Mouse (Mus musculus) midbrain, embryonic 10.5 days (tissue): ENCODE results near the gene Chmp4b. TPM values are rescaled to one million over a fixed set of nuclear protein-coding genes. Genes with fewer than 3 reads are reported as not detected.

Experiments
- DNase-seq: peaks from one replicate; pipeline ENCODE4 v3.0.0-alpha.2; 2017; ENCODE audit warnings: low spot score
- H3K27ac ChIP-seq: fragments of 300-500 bp; sonication (generic); replicated peaks from 2 replicates; pipeline ENCODE4 v1.5.1; 2016; ENCODE audit warnings: mild to moderate bottlenecking
- H3K27me3 ChIP-seq: fragments of 300-500 bp; sonication (generic); 2 replicates; pipeline ENCODE4 v1.6.1; 2016; ENCODE audit warnings: low read depth, mild to moderate bottlenecking; ENCODE audit not compliant: poor library complexity, severe bottlenecking
- H3K36me3 ChIP-seq: fragments of 300-500 bp; sonication (generic); 2 replicates; pipeline ENCODE4 v1.6.1; 2016; ENCODE audit warnings: mild to moderate bottlenecking, moderate library complexity
- H3K4me1 ChIP-seq: fragments of 300-500 bp; sonication (generic); 2 replicates; pipeline ENCODE4 v1.6.1; 2016
- H3K4me3 ChIP-seq: fragments of 300-500 bp; sonication (generic); 2 replicates; pipeline ENCODE4 v1.5.1; 2016; ENCODE audit warnings: mild to moderate bottlenecking, moderate library complexity
- H3K9me3 ChIP-seq: fragments of 300-500 bp; sonication (generic); replicated peaks from 2 replicates; pipeline ENCODE4 v1.6.1; 2016; ENCODE audit warnings: mild to moderate bottlenecking
- WGBS: fragments of 180-500 bp; shearing (Covaris S2); methylation state at CpG from one replicate; pipeline ENCODE4 v1.1.7; 2016; 5-methylcytosine and 5-hydroxymethylcytosine counted together
- polyA plus RNA-seq: library from polyadenylated mRNA; unstranded; fragments of >200 nt; fragmentation: Nextera tagmentation; extraction: Ambion mirVana; gene quantifications from 2 replicates; pipeline ENCODE4 v1.2.1, GENCODE M21; 2016

Chmp4b gene
- polyA plus RNA-seq, 1 experiment from 2014 or later = 13.8 TPM

GRCm38 (mm10) chr2:154742911-154743819 is 91.7 kb downstream of the Chmp4b start:
- Histone ChIP-seq H3K27me3 (no peaks in the 10 kb centered on the region), H3K27ac (no peak overlapping the region), H3K36me3 (no peaks in the 10 kb centered on the region), H3K4me1 (0 out of 2 replicates have a peak, but pooled peaks cover 3% of the 10 kb centered on the region), H3K4me3 (no peak overlapping the region), H3K9me3 (no peaks in the 10 kb centered on the region)
- WGBS = 75% methylated on average over 10 of the region's 10 CpGs
- DNase-seq = no peak

DNA sequence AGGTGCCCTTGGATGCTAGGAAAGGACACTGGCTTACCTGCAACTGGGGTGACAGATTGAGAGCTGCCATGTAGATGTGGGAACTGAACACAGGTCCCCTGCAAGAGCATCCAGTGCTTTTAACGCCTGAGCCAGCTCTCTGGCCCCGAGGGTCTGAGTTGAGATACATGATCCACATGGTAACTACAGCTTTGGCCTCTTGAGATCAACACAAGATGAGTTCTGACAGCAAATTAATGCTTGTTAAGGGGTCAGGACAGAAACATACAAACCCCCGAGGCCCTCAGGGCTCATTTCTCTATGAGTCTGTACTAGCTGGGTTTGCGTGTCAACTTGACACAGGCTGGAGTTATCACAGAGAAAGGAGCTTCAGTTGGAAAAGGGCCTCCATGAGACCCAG is 92.4 kb downstream of the Chmp4b start:
- Histone ChIP-seq H3K9me3 (no peaks in the 10 kb centered on the region), H3K27ac (no peak overlapping the region), H3K4me3 (no peak overlapping the region), H3K4me1 (0 out of 2 replicates have a peak, but pooled peaks cover 3% of the 10 kb centered on the region), H3K36me3 (no peaks in the 10 kb centered on the region), H3K27me3 (no peaks in the 10 kb centered on the region)
- no peak for DNase-seq
- 77% methylated on average over 4 of the region's 4 CpGs for WGBS

Other genes with a start within 250 kb of the Chmp4b start
- gene Snta1, start 243.6 kb upstream of the Chmp4b start, polyA plus RNA-seq = 3.0 and 5.1 TPM in 2 replicates
- gene Cbfa2t2, start 215.2 kb upstream of the Chmp4b start, polyA plus RNA-seq = 67.4 and 88.4 TPM in 2 replicates
- gene 1700003F12Rik, start 104.6 kb upstream of the Chmp4b start, polyA plus RNA-seq = 4.4 and 5.1 TPM in 2 replicates
- 0.81 and 0.98 TPM in 2 replicates for gene Actl10, start 99.9 kb upstream of the Chmp4b start, polyA plus RNA-seq
- gene Necab3, start 92.8 kb upstream of the Chmp4b start, polyA plus RNA-seq = 5.2 and 7.6 TPM in 2 replicates
- gene E2f1, start 81.8 kb upstream of the Chmp4b start, polyA plus RNA-seq = 34.9 and 35.5 TPM in 2 replicates
- gene Pxmp4, start 48.0 kb upstream of the Chmp4b start, polyA plus RNA-seq = 13.2 and 13.9 TPM in 2 replicates
- 0.92 and 1.1 TPM in 2 replicates for gene Zfp341, start 38.4 kb upstream of the Chmp4b start, polyA plus RNA-seq
- 0.30 TPM in 1 of 2 replicates, not detected in the other for gene 4930519P11Rik, start 38.3 kb upstream of the Chmp4b start, polyA plus RNA-seq
- gene Gm14214, start 118.3 kb downstream of the Chmp4b start, polyA plus RNA-seq = not detected in 2 replicates
- 48.3 and 50.1 TPM in 2 replicates for gene Raly, start 139.4 kb downstream of the Chmp4b start, polyA plus RNA-seq
- 0.68 and 0.94 TPM in 2 replicates for gene a, start 139.7 kb downstream of the Chmp4b start, polyA plus RNA-seq
- gene Eif2s2, start 241.2 kb downstream of the Chmp4b start, polyA plus RNA-seq = 108 and 119 TPM in 2 replicates